Mouse (Mus musculus): Measurements from ENCODE around the gene Colgalt1. TPM values are rescaled to one million over a fixed set of nuclear protein-coding genes. Genes with fewer than 3 reads are reported as not detected.
A peak's percentile ranks its signal among the peaks of the same experiment; 100 is the strongest.

The Colgalt1 gene
- total and polyA plus RNA-seq, 3 experiments, result 72.0 to 85.3 (median 73.7) TPM

DNA sequence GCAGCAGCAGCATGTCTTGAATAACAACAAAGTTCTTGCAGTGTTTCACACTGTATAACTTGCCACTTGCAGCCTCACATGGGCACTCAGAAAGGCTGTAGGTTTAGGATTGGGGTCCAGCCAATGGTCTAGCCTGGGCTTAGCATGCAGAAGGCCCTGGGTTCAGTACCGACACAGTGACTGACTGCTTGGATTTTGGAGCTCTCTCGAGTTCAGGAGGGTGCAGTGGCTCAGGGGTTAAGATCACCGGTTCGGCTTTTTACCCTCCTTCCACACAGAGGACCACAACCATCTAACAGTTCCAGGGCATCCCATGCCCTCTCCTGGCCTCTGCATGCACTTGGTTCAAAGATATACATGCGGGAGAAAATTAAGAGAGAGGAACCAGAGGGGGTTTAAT, 19.8 kb upstream of the Colgalt1 start:
- DNase-seq (ENCODE audit: extremely low read depth), result no peak
- peaks cover 20% of the 10 kb centered on the region for H3K79me2 ChIP-seq (replicated peaks; ENCODE audit: control insufficient read depth, extremely low read depth, insufficient read depth, poor library complexity, severe bottlenecking)
- H3K4me2 ChIP-seq (ENCODE audit: insufficient read depth, low read depth, poor library complexity, severe bottlenecking), result peak overlapping the region; percentile 63
- H3K4me1 ChIP-seq (ENCODE audit: control insufficient read depth in 1 of 2, insufficient read depth in 2 of 2), result peaks cover 36 to 60% of the 10 kb centered on the region in 2 experiments
- dilution Hi-C loops (cut with MboI; ENCODE audit: extremely low pct_ligation_motif_present, extremely low pct_unique_long_range_greater_than_20kb, low sequenced_read_pairs), result no loop called here
- H3K27ac ChIP-seq (ENCODE audit: insufficient read depth, low read depth), result peak overlapping the region; percentile 90; the same call in 1 of the 2 replicates
- H3K9me3 ChIP-seq (replicated peaks; ENCODE audit: low read length), result peaks cover 2% of the 10 kb centered on the region
- H3K27me3 ChIP-seq (replicated peaks), result no peaks in the 10 kb centered on the region
- peak overlapping the region; percentile 70 to 94 (median 89) for H3K4me3 ChIP-seq (replicated peaks in 1 of 3; ENCODE audit: low read depth in 2 of 3, low read length in 2 of 3, poor library complexity in 1 of 3)
- in situ Hi-C loops (cut with MboI; ENCODE audit: low pct_ligation_motif_present, low pct_unique_long_range_greater_than_20kb, low sequenced_read_pairs), result no loop called here
- 0 out of 2 replicates have a peak overlapping the region, but pooled peaks have one; percentile 41 for H3K9ac ChIP-seq (ENCODE audit: insufficient read depth, low read depth)
- H3K36me3 ChIP-seq (replicated peaks in 1 of 2; ENCODE audit: control insufficient read depth in 1 of 2, insufficient read depth in 1 of 2, low read length in 1 of 2), result peaks cover 0 to 22% of the 10 kb centered on the region in 2 experiments
- TF ChIP-seq SIN3A (IDR thresholded peaks at IDR 0.05; ENCODE audit: low read length) (no peak), CTCF (conservative IDR thresholded peaks at IDR 0.05 in 1 of 2, IDR thresholded peaks at IDR 0.05 in 1 of 2; ENCODE audit: low read depth in 2 of 2, low read length in 2 of 2) (0 out of 4 replicates have a peak, but pooled peaks of 1 of the 2 experiments have one; percentile 3)

DNA sequence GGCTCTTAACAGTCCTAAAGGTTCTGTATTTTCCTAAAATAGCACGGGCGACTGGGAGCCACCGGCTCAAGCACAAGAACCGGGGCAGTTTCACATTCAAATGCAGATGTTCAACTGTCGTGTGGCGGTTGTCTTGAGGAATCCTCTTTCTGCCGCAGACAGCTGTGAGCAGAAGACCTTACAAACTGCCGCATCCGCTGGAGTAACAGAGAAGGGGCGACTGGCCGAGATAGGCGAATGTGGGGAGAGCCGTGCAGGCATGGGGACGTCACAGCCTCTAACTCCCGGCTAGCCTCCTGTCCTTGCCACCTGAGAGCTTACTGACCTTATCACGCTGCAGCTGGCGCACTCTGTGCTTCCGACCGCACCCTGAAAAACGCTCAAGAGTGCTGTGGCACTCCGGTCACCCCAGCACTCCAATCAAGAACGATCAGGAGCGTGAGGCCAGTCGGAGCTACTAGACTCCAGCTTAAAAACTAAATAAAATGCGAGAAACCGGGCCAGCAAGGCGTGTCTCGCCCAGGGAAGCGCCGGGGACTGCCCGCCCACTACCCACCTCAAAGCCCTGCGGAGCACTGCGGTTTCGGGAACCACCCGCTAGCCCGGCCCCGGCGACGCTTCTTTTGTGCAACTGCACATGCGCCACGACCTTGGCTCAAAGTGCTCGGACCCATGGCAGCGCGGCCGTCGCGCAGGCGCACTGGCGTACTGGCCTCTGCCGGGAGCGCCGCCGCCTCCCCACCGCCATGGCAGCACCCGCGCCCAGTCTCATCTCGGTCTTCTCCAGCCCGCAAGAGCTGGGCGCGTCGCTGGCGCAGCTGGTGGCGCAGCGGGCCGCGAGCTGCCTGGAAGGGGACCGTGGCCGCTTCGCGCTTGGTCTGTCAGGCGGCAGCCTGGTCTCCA, 19.1 kb upstream of the Colgalt1 start, which contains the start of gene Pgls:
TSS of gene Pgls (plus strand) at position 706 of the 903 bp plus-strand sequence.
- H3K9ac ChIP-seq (ENCODE audit: insufficient read depth, low read depth), result peak within 1 kb of the TSS; percentile 87
- TF ChIP-seq CHD2 (IDR thresholded peaks at IDR 0.05; ENCODE audit: low read length) (peak; percentile 41; the same call in 1 of the 2 replicates), NELFE (IDR thresholded peaks at IDR 0.05; ENCODE audit: low read depth, low read length) (peak; percentile 68; the same call in 1 of the 2 replicates), SIN3A (IDR thresholded peaks at IDR 0.05; ENCODE audit: low read length) (peak; percentile 53), ETS1 (conservative IDR thresholded peaks at IDR 0.05; ENCODE audit: low read depth, low read length) (peak; percentile 79), MAFK (IDR thresholded peaks at IDR 0.05; ENCODE audit: insufficient replicate concordance, low read length) (no peak), UBTF (IDR thresholded peaks at IDR 0.05; ENCODE audit: low read depth, low read length) (peak; percentile 11; the same call in 1 of the 2 replicates), USF1 (IDR thresholded peaks at IDR 0.05; ENCODE audit: low read depth, low read length) (no peak), IRF4 (IDR thresholded peaks at IDR 0.05; ENCODE audit: low read depth, low read length) (peak; percentile 73; the same call in 1 of the 2 replicates), ZNF384 (IDR thresholded peaks at IDR 0.05; ENCODE audit: low read depth, low read length) (no peak; the same call in 1 of the 2 replicates), MXI1 (IDR thresholded peaks at IDR 0.05; ENCODE audit: low read depth, low read length) (peak; percentile 46), EP300 (IDR thresholded peaks at IDR 0.05; ENCODE audit: low read length) (peak; percentile 77), MAZ (IDR thresholded peaks at IDR 0.05; ENCODE audit: low read depth, low read length) (no peak; the same call in 1 of the 2 replicates), NRF1 (IDR thresholded peaks at IDR 0.05; ENCODE audit: low read depth, low read length) (peak; percentile 99), ZKSCAN1 (IDR thresholded peaks at IDR 0.05; ENCODE audit: borderline replicate concordance, low read depth, low read length) (no peak), GABPA (IDR thresholded peaks at IDR 0.05; ENCODE audit: insufficient replicate concordance, low read depth, low read length) (no peak), RAD21 (IDR thresholded peaks at IDR 0.05; ENCODE audit: low read depth, low read length) (no peak), BHLHE40 (IDR thresholded peaks at IDR 0.05; ENCODE audit: low read depth, low read length) (peak; percentile 49), ZMIZ1 (IDR thresholded peaks at IDR 0.05; ENCODE audit: low read depth, low read length) (peak; percentile 75; the same call in 1 of the 2 replicates), PAX5 (IDR thresholded peaks at IDR 0.05; ENCODE audit: low read length) (no peak), TCF12 (IDR thresholded peaks at IDR 0.05; ENCODE audit: low read depth, low read length) (peak; percentile 67), KAT2A (IDR thresholded peaks at IDR 0.05; ENCODE audit: insufficient replicate concordance, low read length) (peak; percentile 71; the same call in 1 of the 2 replicates), ELF1 (IDR thresholded peaks at IDR 0.05; ENCODE audit: low read depth, low read length) (peak; percentile 35; the same call in 1 of the 2 replicates), JUND (conservative IDR thresholded peaks at IDR 0.05; ENCODE audit: low read depth, low read length) (no peak), USF2 (conservative IDR thresholded peaks at IDR 0.05; ENCODE audit: low read depth, low read length) (no peak), SMC3 (IDR thresholded peaks at IDR 0.05; ENCODE audit: low read depth, low read length) (no peak), ZC3H11A (IDR thresholded peaks at IDR 0.05; ENCODE audit: low read depth, low read length) (no peak), MYC (IDR thresholded peaks at IDR 0.05; ENCODE audit: low read depth, low read length) (no peak; the same call in 1 of the 2 replicates), CTCF (conservative IDR thresholded peaks at IDR 0.05 in 1 of 2, IDR thresholded peaks at IDR 0.05 in 1 of 2; ENCODE audit: low read depth in 2 of 2, low read length in 2 of 2) (no peak), POLR2A (IDR thresholded peaks at IDR 0.05; ENCODE audit: low read depth, low read length) (peak; percentile 65), MAX (IDR thresholded peaks at IDR 0.05; ENCODE audit: low read length) (no peak)

More for the DNA sequence above, 19.1 kb upstream of the Colgalt1 start, which contains the start of gene Pgls:
- Histone ChIP-seq H3K4me1 (ENCODE audit: control insufficient read depth in 1 of 2, insufficient read depth in 2 of 2) (peaks cover 36 to 67% of the 10 kb centered on the region in 2 experiments), H3K4me3 (replicated peaks in 1 of 3; ENCODE audit: low read depth in 2 of 3, low read length in 2 of 3, poor library complexity in 1 of 3) (peak within 1 kb of the TSS; percentile 70 to 94 (median 89)), H3K9me3 (replicated peaks; ENCODE audit: low read length) (peaks cover 2% of the 10 kb centered on the region), H3K4me2 (ENCODE audit: insufficient read depth, low read depth, poor library complexity, severe bottlenecking) (peak within 1 kb of the TSS; percentile 63), H3K27me3 (replicated peaks) (no peaks in the 10 kb centered on the region), H3K79me2 (replicated peaks; ENCODE audit: control insufficient read depth, extremely low read depth, insufficient read depth, poor library complexity, severe bottlenecking) (peaks cover 20% of the 10 kb centered on the region), H3K36me3 (replicated peaks in 1 of 2; ENCODE audit: control insufficient read depth in 1 of 2, insufficient read depth in 1 of 2, low read length in 1 of 2) (peaks cover 0 to 20% of the 10 kb centered on the region in 2 experiments), H3K27ac (ENCODE audit: insufficient read depth, low read depth) (peak within 1 kb of the TSS; percentile 92)
- DNase-seq (ENCODE audit: extremely low read depth), result peak; percentile 95
- dilution Hi-C loops (cut with MboI; ENCODE audit: extremely low pct_ligation_motif_present, extremely low pct_unique_long_range_greater_than_20kb, low sequenced_read_pairs) (no loop called here), in situ Hi-C loops (cut with MboI; ENCODE audit: low pct_ligation_motif_present, low pct_unique_long_range_greater_than_20kb, low sequenced_read_pairs) (no loop called here)

All from CH12.LX (cell line).